Mouse (Mus musculus): Measurements from ENCODE around the gene Shc1.

GRCm38 (mm10) chr3:89417840-89418169 lies 438 bp upstream of the Shc1 start:
- TF ChIP-seq CTCF (IDR thresholded peaks at IDR 0.05; ENCODE audit: control insufficient read depth, insufficient read depth, low read length) (no peak), POLR2A (IDR thresholded peaks at IDR 0.05; ENCODE audit: borderline replicate concordance, control insufficient read depth, low read depth, low read length) (no peak)

Data from bone marrow, adult 2 months (tissue).